Mouse (Mus musculus) layer of hippocampus, adult 2 months (tissue): ENCODE results near the gene Rad51d. TPM values are rescaled to one million over a fixed set of nuclear protein-coding genes. Genes with fewer than 3 reads are reported as not detected.

Experiments
- DNase-seq, 2 experiments: peaks; one replicate each; pipeline ENCODE4 v3.0.0; 2022; ENCODE audit warnings: low spot score in 2 of 2
- H3K27ac ChIP-seq: fragments of 200-600 bp; 2 replicates; pipeline ENCODE4 v1.8.1; 2022
- H3K4me3 ChIP-seq: fragments of 200-600 bp; 2 replicates; pipeline ENCODE4 v1.8.1; 2022; ENCODE audit warnings: mild to moderate bottlenecking
- CTCF ChIP-seq: fragments of 200-600 bp; conservative IDR thresholded peaks from 2 replicates; pipeline ENCODE4 v1.8.1; 2022; ENCODE audit warnings: antibody characterized with exemption, mild to moderate bottlenecking, moderate library complexity
- total RNA-seq, 2 experiments: library from RNA; stranded (reverse); gene quantifications; 2 replicates each; pipeline ENCODE4 v1.2.3; 2021

The Rad51d gene
- total RNA-seq, 2 experiments from 2014 or later = 15.1 to 16.4 TPM

GRCm38 (mm10) chr11:82910250-82910649 lies 19.8 kb upstream of the Rad51d start, which contains the start of gene Unc45b:
Unc45b (plus strand) TSS chr11:82910550.
- Histone ChIP-seq H3K4me3 (no peak within 1 kb of the TSS), H3K27ac (no peak within 1 kb of the TSS)
- no peak for TF ChIP-seq CTCF
- no peak for DNase-seq

GRCm38 (mm10) chr11:82908608-82908989 lies 18.2 kb upstream of the Rad51d start:
- TF ChIP-seq CTCF = no peak
- DNase-seq = no peak
- H3K4me3 ChIP-seq = peak overlapping the region; percentile 96
- H3K27ac ChIP-seq = no peak overlapping the region

- peak within 1 kb of the TSS; percentile 96 for H3K4me3 ChIP-seq
- TF ChIP-seq CTCF = peak; percentile 97
- H3K27ac ChIP-seq = peak within 1 kb of the TSS; percentile 76
- peak; percentile 91 to 97 for DNase-seq
Observed at GRCm38 (mm10) chr11:82907651-82908607, 17.5 kb upstream of the Rad51d start, which contains the start of gene Nle1. Nle1 (minus strand) TSS chr11:82908411.

- no peak for TF ChIP-seq CTCF
- Histone ChIP-seq H3K27ac (no peak overlapping the region), H3K4me3 (no peak overlapping the region)
- no peak for DNase-seq
Observed at GRCm38 (mm10) chr11:82905816-82906215, 15.4 kb upstream of the Rad51d start.

GRCm38 (mm10) chr11:82904952-82905351 lies 14.5 kb upstream of the Rad51d start:
- no peak overlapping the region for H3K4me3 ChIP-seq

GRCm38 (mm10) chr11:82901606-82902310 lies 11.3 kb upstream of the Rad51d start:
- TF ChIP-seq CTCF = no peak
- no peak overlapping the region for H3K4me3 ChIP-seq
- no peak overlapping the region for H3K27ac ChIP-seq
- DNase-seq = no peak

More at GRCm38 (mm10) chr11:82904952-82905351, 14.5 kb upstream of the Rad51d start:
- DNase-seq = no peak
- H3K27ac ChIP-seq = no peak overlapping the region
- TF ChIP-seq CTCF = no peak

GRCm38 (mm10) chr11:82899720-82900119 lies 9.3 kb upstream of the Rad51d start:
- Histone ChIP-seq H3K4me3 (no peak overlapping the region), H3K27ac (no peak overlapping the region)
- TF ChIP-seq CTCF = no peak
- no peak for DNase-seq

GRCm38 (mm10) chr11:82897478-82897877 lies 7.1 kb upstream of the Rad51d start:
- H3K4me3 ChIP-seq = no peak overlapping the region
- H3K27ac ChIP-seq = no peak overlapping the region
- TF ChIP-seq CTCF = no peak
- DNase-seq = no peak

GRCm38 (mm10) chr11:82891936-82892335 lies 1.5 kb upstream of the Rad51d start, which contains the start of gene Fndc8:
Fndc8 (plus strand) TSS chr11:82892124.
- H3K27ac ChIP-seq = no peak within 1 kb of the TSS
- no peak for DNase-seq
- TF ChIP-seq CTCF = no peak
- H3K4me3 ChIP-seq = no peak within 1 kb of the TSS

GRCm38 (mm10) chr11:82889524-82890341 lies 681 bp downstream of the Rad51d start:
- TF ChIP-seq CTCF = no peak
- peak overlapping the region; percentile 90 for H3K27ac ChIP-seq
- no peak for DNase-seq
- H3K4me3 ChIP-seq = peak overlapping the region; percentile 94

GRCm38 (mm10) chr11:82888491-82888946 lies 1.9 kb downstream of the Rad51d start:
- no peak overlapping the region; the same call in 1 of the 2 replicates for H3K4me3 ChIP-seq

GRCm38 (mm10) chr11:82886559-82886958 lies 3.9 kb downstream of the Rad51d start:
- peak; percentile 69 for TF ChIP-seq CTCF

More at GRCm38 (mm10) chr11:82888491-82888946, 1.9 kb downstream of the Rad51d start:
- no peak for DNase-seq
- TF ChIP-seq CTCF = no peak
- no peak overlapping the region for H3K27ac ChIP-seq

GRCm38 (mm10) chr11:82883180-82883579 lies 7.2 kb downstream of the Rad51d start:
- H3K4me3 ChIP-seq = no peak overlapping the region
- DNase-seq = no peak
- no peak overlapping the region for H3K27ac ChIP-seq
- no peak for TF ChIP-seq CTCF

More at GRCm38 (mm10) chr11:82886559-82886958, 3.9 kb downstream of the Rad51d start:
- H3K27ac ChIP-seq = no peak overlapping the region
- no peak overlapping the region for H3K4me3 ChIP-seq
- no peak for DNase-seq
